Mouse (Mus musculus): ENCODE data around the gene Gfy. TPM values are rescaled to one million over a fixed set of nuclear protein-coding genes. Genes with fewer than 3 reads are reported as not detected.

The Gfy gene
- polyA plus RNA-seq, 1 experiment from 2014 or later = not detected

GRCm38 (mm10) chr7:45162551-45162950, 16.8 kb downstream of the Gfy start:
- Histone ChIP-seq H3K27me3 (replicated peaks) (peaks cover 45% of the 10 kb centered on the region), H3K27ac (no peak overlapping the region), H3K9me3 (no peaks in the 10 kb centered on the region), H3K4me2 (peak overlapping the region; percentile 78), H3K36me3 (replicated peaks) (peaks cover 7% of the 10 kb centered on the region; the same call in 1 of the 2 replicates), H3K4me3 (peak overlapping the region; percentile 41), H3K9ac (peak overlapping the region; percentile 33; the same call in 1 of the 2 replicates), H3K4me1 (peaks cover 16% of the 10 kb centered on the region)
- no peak for ATAC-seq (replicated peaks)
- WGBS = 26% methylated on average over 6 of the region's 6 CpGs

- ATAC-seq (replicated peaks) = peak; percentile 92
- WGBS = 4% methylated on average over 35 of the region's 35 CpGs
- Histone ChIP-seq H3K4me1 (peaks cover 16% of the 10 kb centered on the region), H3K9ac (peak overlapping the region; percentile 33; the same call in 1 of the 2 replicates), H3K36me3 (replicated peaks) (peaks cover 7% of the 10 kb centered on the region; the same call in 1 of the 2 replicates), H3K9me3 (no peaks in the 10 kb centered on the region), H3K27me3 (replicated peaks) (peaks cover 39% of the 10 kb centered on the region), H3K4me2 (peak overlapping the region; percentile 78), H3K4me3 (peak overlapping the region; percentile 41), H3K27ac (peak overlapping the region; percentile 72)
These were observed 17.5 kb downstream of the Gfy start for GRCm38 (mm10) chr7:45161612-45162473.

GRCm38 (mm10) chr7:45160866-45161265, 18.5 kb downstream of the Gfy start:
- H3K9me3 ChIP-seq = no peaks in the 10 kb centered on the region
- 89% methylated on average over 3 of the region's 3 CpGs for WGBS
- H3K4me3 ChIP-seq = no peak overlapping the region
- peaks cover 30% of the 10 kb centered on the region for H3K27me3 ChIP-seq (replicated peaks)
- peaks cover 17% of the 10 kb centered on the region for H3K4me1 ChIP-seq
- ATAC-seq (replicated peaks) = no peak
- H3K36me3 ChIP-seq (replicated peaks) = peaks cover 7% of the 10 kb centered on the region; the same call in 1 of the 2 replicates
- H3K9ac ChIP-seq = no peak overlapping the region
- no peak overlapping the region for H3K27ac ChIP-seq
- no peak overlapping the region for H3K4me2 ChIP-seq

- no peaks in the 10 kb centered on the region for H3K9me3 ChIP-seq
- H3K27me3 ChIP-seq (replicated peaks) = peaks cover 25% of the 10 kb centered on the region
- no peak overlapping the region for H3K27ac ChIP-seq
- H3K4me3 ChIP-seq = no peak overlapping the region
- H3K36me3 ChIP-seq (replicated peaks) = peaks cover 7% of the 10 kb centered on the region; the same call in 1 of the 2 replicates
- no peak overlapping the region for H3K4me2 ChIP-seq
- H3K9ac ChIP-seq = no peak overlapping the region
- ATAC-seq (replicated peaks) = no peak
- peaks cover 22% of the 10 kb centered on the region for H3K4me1 ChIP-seq
- WGBS = 93% methylated on average over 6 of the region's 6 CpGs
These were observed 19.0 kb downstream of the Gfy start for GRCm38 (mm10) chr7:45160316-45160800.

GRCm38 (mm10) chr7:45158991-45159390, 20.4 kb downstream of the Gfy start:
- Histone ChIP-seq H3K36me3 (replicated peaks) (peaks cover 7% of the 10 kb centered on the region; the same call in 1 of the 2 replicates), H3K27me3 (replicated peaks) (peaks cover 13% of the 10 kb centered on the region)
- 97% methylated on average over 6 of the region's 6 CpGs for WGBS

GRCm38 (mm10) chr7:45157459-45157858, 21.9 kb downstream of the Gfy start:
- Histone ChIP-seq H3K27me3 (replicated peaks) (no peaks in the 10 kb centered on the region), H3K4me3 (no peak overlapping the region), H3K36me3 (replicated peaks) (peaks cover 7% of the 10 kb centered on the region; the same call in 1 of the 2 replicates), H3K9me3 (no peaks in the 10 kb centered on the region), H3K9ac (no peak overlapping the region), H3K27ac (no peak overlapping the region), H3K4me2 (no peak overlapping the region), H3K4me1 (peaks cover 24% of the 10 kb centered on the region)
- no peak for ATAC-seq (replicated peaks)
- 85% methylated on average over 14 of the region's 14 CpGs for WGBS

More at GRCm38 (mm10) chr7:45158991-45159390, 20.4 kb downstream of the Gfy start:
- H3K4me3 ChIP-seq = no peak overlapping the region
- H3K9ac ChIP-seq = no peak overlapping the region
- H3K27ac ChIP-seq = no peak overlapping the region
- H3K4me2 ChIP-seq = no peak overlapping the region
- H3K4me1 ChIP-seq = peaks cover 26% of the 10 kb centered on the region
- no peaks in the 10 kb centered on the region for H3K9me3 ChIP-seq
- ATAC-seq (replicated peaks) = no peak

GRCm38 (mm10) chr7:45156206-45156605, 23.2 kb downstream of the Gfy start:
- Histone ChIP-seq H3K27me3 (replicated peaks) (no peaks in the 10 kb centered on the region), H3K4me1 (peaks cover 18% of the 10 kb centered on the region), H3K9ac (no peak overlapping the region), H3K4me3 (no peak overlapping the region), H3K4me2 (no peak overlapping the region), H3K9me3 (no peaks in the 10 kb centered on the region), H3K36me3 (replicated peaks) (peaks cover 7% of the 10 kb centered on the region; the same call in 1 of the 2 replicates), H3K27ac (no peak overlapping the region)
- 95% methylated on average over 15 of the region's 15 CpGs for WGBS
- no peak for ATAC-seq (replicated peaks)

- H3K27ac ChIP-seq = 0 out of 2 replicates have a peak overlapping the region, but pooled peaks have one; percentile 96
- 87% methylated on average over 9 of the region's 9 CpGs for WGBS
- no peak for ATAC-seq (replicated peaks)
- H3K9me3 ChIP-seq = no peaks in the 10 kb centered on the region
- H3K27me3 ChIP-seq (replicated peaks) = no peaks in the 10 kb centered on the region
- no peak overlapping the region for H3K9ac ChIP-seq
- H3K4me1 ChIP-seq = peaks cover 18% of the 10 kb centered on the region
- peak overlapping the region; percentile 69 for H3K4me2 ChIP-seq
- H3K36me3 ChIP-seq (replicated peaks) = peaks cover 7% of the 10 kb centered on the region; the same call in 1 of the 2 replicates
- peak overlapping the region; percentile 66; the same call in 1 of the 2 replicates for H3K4me3 ChIP-seq
These were observed 23.8 kb downstream of the Gfy start for GRCm38 (mm10) chr7:45155590-45155989.

GRCm38 (mm10) chr7:45154993-45155514, 24.3 kb downstream of the Gfy start:
- peak; percentile 5; the same call in 1 of the 2 replicates for ATAC-seq (replicated peaks)
- H3K4me1 ChIP-seq = peaks cover 18% of the 10 kb centered on the region
- no peaks in the 10 kb centered on the region for H3K27me3 ChIP-seq (replicated peaks)
- peak overlapping the region; percentile 69 for H3K4me2 ChIP-seq
- peak overlapping the region; percentile 66 for H3K4me3 ChIP-seq
- H3K36me3 ChIP-seq (replicated peaks) = peaks cover 7% of the 10 kb centered on the region; the same call in 1 of the 2 replicates
- 75% methylated on average over 12 of the region's 12 CpGs for WGBS
- H3K9me3 ChIP-seq = no peaks in the 10 kb centered on the region
- H3K9ac ChIP-seq = no peak overlapping the region
- peak overlapping the region; percentile 96 for H3K27ac ChIP-seq

GRCm38 (mm10) chr7:45154096-45154992, 25.0 kb downstream of the Gfy start, which contains the start of the genes Pih1d1 and Aldh16a1:
Gene Pih1d1, plus strand, starts transcription at chr7:45154303.
Gene Aldh16a1, minus strand, starts transcription at chr7:45154584.
- WGBS = 5% methylated on average over 69 of the region's 69 CpGs
- ATAC-seq (replicated peaks) = peak; percentile 96
- no peaks in the 10 kb centered on the region for H3K9me3 ChIP-seq
- H3K4me1 ChIP-seq = peaks cover 18% of the 10 kb centered on the region
- H3K36me3 ChIP-seq (replicated peaks) = 0 out of 2 replicates have a peak, but pooled peaks cover 2% of the 10 kb centered on the region
- H3K27me3 ChIP-seq (replicated peaks) = no peaks in the 10 kb centered on the region
- H3K27ac ChIP-seq = peak within 1 kb of the TSS; percentile 96
- H3K4me2 ChIP-seq = peak within 1 kb of the TSS; percentile 69
- peak within 1 kb of the TSS; percentile 66 for H3K4me3 ChIP-seq
- H3K9ac ChIP-seq = peak within 1 kb of the TSS; percentile 71

- peak overlapping the region; percentile 96 for H3K27ac ChIP-seq
- 3% methylated on average over 5 of the region's 5 CpGs for WGBS
These were observed 25.8 kb downstream of the Gfy start for GRCm38 (mm10) chr7:45153586-45153985.

More at GRCm38 (mm10) chr7:45153586-45153985, 25.8 kb downstream of the Gfy start:
- peak overlapping the region; percentile 71 for H3K9ac ChIP-seq
- no peak for ATAC-seq (replicated peaks)
- peak overlapping the region; percentile 69 for H3K4me2 ChIP-seq
- H3K4me3 ChIP-seq = peak overlapping the region; percentile 66
- H3K9me3 ChIP-seq = no peaks in the 10 kb centered on the region
- peaks cover 18% of the 10 kb centered on the region for H3K4me1 ChIP-seq
- no peaks in the 10 kb centered on the region for H3K36me3 ChIP-seq (replicated peaks)
- H3K27me3 ChIP-seq (replicated peaks) = no peaks in the 10 kb centered on the region
